Mouse (Mus musculus) lung, embryonic 16.5 days (tissue): ENCODE data around the gene Dok3. TPM values are rescaled to one million over a fixed set of nuclear protein-coding genes. Genes with fewer than 3 reads are reported as not detected.
A peak's percentile ranks its signal among the peaks of the same experiment; 100 is the strongest.

Experiments
- ATAC-seq: fragments of 200-750 bp; cut with Nextera tagmentation; 2 replicates; pipeline ENCODE4 v1.8.0; 2017; ENCODE audit warnings: low read depth, mild to moderate bottlenecking, moderate library complexity
- H3K27ac ChIP-seq: fragments of 300-500 bp; sonication (generic); 2 replicates; pipeline ENCODE4 v1.5.1; 2014; ENCODE audit warnings: mild to moderate bottlenecking, control low read depth, low read length
- H3K27me3 ChIP-seq: fragments of 300-500 bp; sonication (generic); 2 replicates; pipeline ENCODE4 v1.6.1; 2014; ENCODE audit warnings: low read depth, low read length, mixed read lengths; ENCODE audit not compliant: control insufficient read depth, insufficient read depth
- H3K36me3 ChIP-seq: fragments of 300-500 bp; sonication (generic); 2 replicates; pipeline ENCODE4 v1.6.1; 2014; ENCODE audit warnings: low read length; ENCODE audit not compliant: control insufficient read depth, insufficient read depth
- H3K4me1 ChIP-seq: fragments of 300-500 bp; sonication (generic); replicated peaks from 2 replicates; pipeline ENCODE4 v1.6.1; 2014; ENCODE audit warnings: low read length, mixed read lengths; ENCODE audit not compliant: control insufficient read depth, insufficient read depth
- H3K4me2 ChIP-seq: fragments of 300-500 bp; sonication (generic); 2 replicates; pipeline ENCODE4 v1.6.1; 2014; ENCODE audit warnings: low read depth, low read length, control low read depth
- H3K4me3 ChIP-seq: fragments of 300-500 bp; sonication (generic); 2 replicates; pipeline ENCODE4 v1.5.1; 2014; ENCODE audit warnings: mild to moderate bottlenecking, low read length, control low read depth
- H3K9ac ChIP-seq: fragments of 300-500 bp; sonication (generic); 2 replicates; pipeline ENCODE4 v1.6.1; 2014; ENCODE audit warnings: low read length, control low read depth
- H3K9me3 ChIP-seq: fragments of 300-500 bp; sonication (generic); 2 replicates; pipeline ENCODE4 v1.6.1; 2016; ENCODE audit warnings: low read length; ENCODE audit not compliant: control insufficient read depth
- WGBS: fragments of 180-500 bp; shearing (Covaris S2); extraction: QIAGEN DNeasy Blood & Tissue Kit; methylation state at CpG from one replicate; pipeline ENCODE4 v1.1.7; 2014; 5-methylcytosine and 5-hydroxymethylcytosine counted together
- polyA plus RNA-seq: library from polyadenylated mRNA; unstranded; fragments of >200 nt; fragmentation: Nextera tagmentation; extraction: Ambion mirVana; gene quantifications from 2 replicates; pipeline ENCODE4 v1.2.1, GENCODE M21; 2015

Dok3 gene
- polyA plus RNA-seq, 1 experiment from 2014 or later, result 3.8 TPM

DNA sequence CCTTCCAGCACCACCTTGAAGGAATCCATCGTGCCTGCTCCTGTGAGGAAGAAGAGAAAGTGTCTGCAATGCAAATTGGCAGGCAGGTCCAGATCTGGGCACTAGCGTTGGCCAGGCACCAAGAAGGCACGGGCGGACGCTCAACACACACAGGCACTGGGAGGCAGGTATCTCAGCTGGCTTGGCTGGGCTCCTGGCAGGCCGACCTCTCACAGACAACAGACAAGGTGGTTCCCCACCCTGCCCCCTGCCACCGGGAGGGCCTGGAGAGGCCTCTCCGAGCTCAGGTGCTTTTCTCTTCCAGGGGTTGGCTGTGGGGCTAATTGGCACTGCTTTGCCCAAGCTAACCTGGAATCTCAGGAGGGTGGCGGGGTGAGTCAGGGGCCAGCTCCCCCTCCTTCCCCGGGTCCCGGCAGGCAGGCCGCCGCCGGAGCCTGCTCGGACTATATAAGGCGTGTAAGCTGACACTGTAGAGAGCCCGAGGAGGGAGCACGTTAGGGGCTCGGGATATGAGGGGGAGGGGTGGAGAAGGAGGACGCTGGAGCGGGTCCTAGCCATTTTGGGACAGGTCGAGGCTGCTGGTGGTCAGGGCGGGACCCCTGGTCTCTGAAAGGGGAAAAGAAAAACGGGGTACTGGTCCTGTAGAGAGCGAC, 16.6 kb downstream of the Dok3 start:
- ATAC-seq, result peak; percentile 58
- Histone ChIP-seq H3K4me2 (peak overlapping the region; percentile 66), H3K4me3 (peak overlapping the region; percentile 63), H3K9me3 (no peaks in the 10 kb centered on the region), H3K27ac (peak overlapping the region; percentile 96), H3K4me1 (peaks cover 29% of the 10 kb centered on the region), H3K36me3 (peaks cover 11% of the 10 kb centered on the region), H3K9ac (peak overlapping the region; percentile 74), H3K27me3 (no peaks in the 10 kb centered on the region)
- WGBS, result under 1% methylated on average over 25 of the region's 25 CpGs

DNA sequence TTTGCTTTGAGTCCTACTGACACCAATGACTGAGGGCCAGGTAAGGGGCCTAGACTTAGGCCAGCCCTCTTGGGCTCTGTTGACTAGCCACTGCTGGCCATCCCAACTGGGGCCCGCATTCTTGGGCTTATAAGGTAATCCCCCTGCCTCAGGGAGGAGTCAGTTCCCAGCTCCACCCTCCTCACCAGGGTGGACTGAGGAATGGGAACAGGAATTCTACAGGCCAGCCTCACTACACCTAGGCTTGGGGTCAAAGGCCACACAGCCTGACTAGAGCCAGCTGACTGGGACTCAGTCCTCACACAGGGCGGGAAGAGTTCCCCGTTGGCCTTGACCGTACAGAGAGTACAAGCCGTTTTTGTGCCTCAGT, 17.6 kb downstream of the Dok3 start:
- Histone ChIP-seq H3K27me3 (no peaks in the 10 kb centered on the region), H3K9ac (peak overlapping the region; percentile 49), H3K27ac (peak overlapping the region; percentile 96), H3K4me3 (peak overlapping the region; percentile 63), H3K4me2 (peak overlapping the region; percentile 66), H3K36me3 (peaks cover 19% of the 10 kb centered on the region), H3K9me3 (no peaks in the 10 kb centered on the region), H3K4me1 (peaks cover 29% of the 10 kb centered on the region)
- WGBS, result 28% methylated on average over 5 of the region's 5 CpGs
- peak; percentile 4; the same call in 1 of the 2 replicates for ATAC-seq

DNA sequence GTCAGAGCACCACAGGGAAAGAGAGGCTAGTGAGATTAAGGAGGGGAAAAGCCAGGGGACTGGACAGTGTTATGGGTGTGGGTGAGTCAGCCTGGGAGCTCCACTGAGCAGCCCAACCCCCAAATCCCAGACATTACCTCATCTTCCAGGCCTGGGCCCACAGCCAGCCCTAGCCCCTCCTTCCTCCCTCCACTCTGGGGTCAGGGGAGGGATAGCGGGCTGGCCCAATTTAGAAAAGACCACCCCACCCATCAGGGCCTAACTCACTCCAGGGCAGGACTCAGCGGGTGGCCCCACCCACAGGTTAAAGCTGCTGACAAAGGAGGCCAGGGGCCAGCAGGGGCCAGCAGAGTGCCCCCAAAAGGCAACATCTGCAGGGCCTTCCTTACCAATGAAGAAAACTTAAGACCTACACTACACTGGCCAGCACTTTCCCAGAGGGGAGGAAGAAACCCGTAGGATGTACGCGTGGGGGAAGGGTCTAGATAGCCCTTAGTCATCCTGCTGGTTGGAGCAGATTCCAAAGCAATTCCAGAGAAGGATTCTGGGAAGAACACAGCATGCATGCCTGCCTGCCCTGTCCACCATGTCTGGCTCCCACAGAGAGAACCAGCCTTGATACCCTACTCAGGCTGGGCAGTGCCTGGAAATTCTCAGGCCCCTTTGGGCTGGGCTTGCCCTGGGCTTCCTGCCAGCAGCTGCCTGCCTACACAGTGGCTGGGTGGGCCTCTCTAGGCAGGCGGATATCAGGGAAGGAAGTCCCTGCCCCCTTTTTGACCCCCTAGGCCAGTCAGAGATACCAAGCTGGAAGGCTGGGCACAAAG, 18.2 kb downstream of the Dok3 start:
- H3K4me2 ChIP-seq, result peak overlapping the region; percentile 66
- under 1% methylated on average over 6 of the region's 6 CpGs for WGBS
- peak overlapping the region; percentile 96 for H3K27ac ChIP-seq
- H3K36me3 ChIP-seq, result peaks cover 19% of the 10 kb centered on the region
- peaks cover 29% of the 10 kb centered on the region for H3K4me1 ChIP-seq
- peak; percentile 81 for ATAC-seq
- no peaks in the 10 kb centered on the region for H3K27me3 ChIP-seq
- no peaks in the 10 kb centered on the region for H3K9me3 ChIP-seq
- H3K4me3 ChIP-seq, result peak overlapping the region; percentile 63
- H3K9ac ChIP-seq, result peak overlapping the region; percentile 49

DNA sequence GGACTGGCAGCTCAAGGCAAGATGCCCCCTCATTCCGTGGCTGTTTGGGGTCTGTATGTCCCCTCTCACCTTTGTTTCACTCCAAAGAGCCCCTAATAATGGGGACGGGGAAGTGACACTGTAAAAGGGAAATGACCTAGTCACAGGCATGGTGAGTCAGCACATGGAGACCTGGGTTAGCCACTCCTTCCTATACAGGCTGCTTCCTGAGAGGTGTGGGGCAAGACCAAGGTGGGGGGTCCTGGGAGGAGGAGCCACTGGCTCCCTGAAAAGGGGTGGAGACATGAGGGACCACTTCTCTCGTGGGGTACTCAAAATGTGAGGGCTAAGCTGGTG, 18.8 kb downstream of the Dok3 start:
- WGBS, result 27% methylated on average over 3 of the region's 3 CpGs
- Histone ChIP-seq H3K4me2 (peak overlapping the region; percentile 66), H3K36me3 (peaks cover 21% of the 10 kb centered on the region), H3K9ac (0 out of 2 replicates have a peak overlapping the region, but pooled peaks have one; percentile 32), H3K4me3 (peak overlapping the region; percentile 4; the same call in 1 of the 2 replicates), H3K9me3 (no peaks in the 10 kb centered on the region), H3K4me1 (peaks cover 29% of the 10 kb centered on the region), H3K27me3 (no peaks in the 10 kb centered on the region), H3K27ac (peak overlapping the region; percentile 96; the same call in 1 of the 2 replicates)
- ATAC-seq, result peak; percentile 2

DNA sequence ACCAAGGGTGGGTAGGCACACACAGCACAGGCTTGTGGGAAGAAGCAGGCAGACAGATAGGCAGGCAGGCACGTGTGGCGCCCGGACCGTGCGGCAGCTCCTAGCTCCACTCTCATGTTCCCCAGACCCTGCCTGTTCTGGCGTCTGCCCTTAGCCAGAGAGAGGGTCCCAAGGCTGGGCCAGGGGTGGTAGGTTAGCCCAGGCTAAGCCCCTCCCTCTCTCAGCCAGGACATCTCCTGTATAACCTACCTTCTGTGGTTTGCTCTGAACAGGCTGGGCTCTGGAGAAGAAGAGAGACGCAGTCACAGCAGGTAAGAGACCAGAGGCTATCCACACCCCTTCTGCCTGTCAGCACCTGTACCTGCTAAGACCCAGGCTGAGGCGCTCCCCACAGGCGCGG, 20.6 kb downstream of the Dok3 start:
- Histone ChIP-seq H3K27me3 (no peaks in the 10 kb centered on the region), H3K9ac (no peak overlapping the region), H3K4me1 (peaks cover 29% of the 10 kb centered on the region), H3K9me3 (no peaks in the 10 kb centered on the region), H3K4me2 (no peak overlapping the region), H3K4me3 (no peak overlapping the region), H3K27ac (no peak overlapping the region), H3K36me3 (peaks cover 23% of the 10 kb centered on the region)
- 94% methylated on average over 10 of the region's 10 CpGs for WGBS
- ATAC-seq, result no peak

DNA sequence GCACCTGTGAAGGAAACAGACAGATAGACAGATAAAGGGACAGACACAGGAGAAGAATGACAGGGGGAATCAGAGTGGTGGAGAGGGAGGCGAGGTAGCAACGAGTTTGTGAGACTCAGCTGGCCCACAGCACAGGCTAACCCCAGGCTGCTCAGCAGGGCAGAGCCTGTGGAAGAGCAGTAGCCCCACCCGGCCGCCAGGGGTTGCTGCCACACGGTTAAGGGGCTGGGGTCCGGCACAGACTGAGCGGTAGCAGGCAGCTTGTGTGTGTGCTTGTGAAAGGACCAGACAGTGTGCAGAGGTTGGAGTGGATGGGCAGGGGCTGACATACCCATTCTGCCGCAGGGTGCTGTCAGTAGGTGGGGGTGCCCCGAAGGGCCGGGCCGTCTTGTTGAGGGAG, 21.2 kb downstream of the Dok3 start:
- 62% methylated on average over 11 of the region's 11 CpGs for WGBS
- Histone ChIP-seq H3K4me1 (peaks cover 29% of the 10 kb centered on the region), H3K27ac (no peak overlapping the region), H3K4me2 (no peak overlapping the region), H3K9me3 (no peaks in the 10 kb centered on the region), H3K36me3 (peaks cover 23% of the 10 kb centered on the region), H3K4me3 (no peak overlapping the region), H3K9ac (no peak overlapping the region), H3K27me3 (no peaks in the 10 kb centered on the region)
- no peak for ATAC-seq

DNA sequence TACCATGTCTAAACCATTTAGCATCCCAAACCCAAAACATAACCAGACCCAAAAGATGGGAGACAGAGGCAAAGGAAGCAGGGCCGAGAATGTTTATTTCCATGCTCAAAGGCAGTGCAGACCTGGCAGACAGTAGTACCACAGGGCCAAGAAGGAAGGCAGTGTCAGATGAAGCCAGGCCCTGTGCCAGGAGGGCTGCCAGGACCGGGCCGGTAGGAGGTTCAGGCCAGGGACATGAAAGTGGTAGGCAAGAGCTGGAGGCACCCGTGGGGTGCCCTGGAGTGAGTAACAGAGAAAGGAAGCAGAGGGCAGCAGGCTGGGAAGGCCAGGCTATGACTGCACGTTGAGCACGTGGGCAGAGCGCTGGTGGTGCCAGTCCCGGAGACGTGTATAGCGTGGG, 22.4 kb downstream of the Dok3 start:
- Histone ChIP-seq H3K9me3 (no peaks in the 10 kb centered on the region), H3K27ac (no peak overlapping the region), H3K4me1 (peaks cover 20% of the 10 kb centered on the region), H3K27me3 (no peaks in the 10 kb centered on the region), H3K4me2 (no peak overlapping the region), H3K4me3 (no peak overlapping the region), H3K9ac (no peak overlapping the region), H3K36me3 (peaks cover 29% of the 10 kb centered on the region)
- WGBS, result 88% methylated on average over 10 of the region's 10 CpGs
- no peak for ATAC-seq

DNA sequence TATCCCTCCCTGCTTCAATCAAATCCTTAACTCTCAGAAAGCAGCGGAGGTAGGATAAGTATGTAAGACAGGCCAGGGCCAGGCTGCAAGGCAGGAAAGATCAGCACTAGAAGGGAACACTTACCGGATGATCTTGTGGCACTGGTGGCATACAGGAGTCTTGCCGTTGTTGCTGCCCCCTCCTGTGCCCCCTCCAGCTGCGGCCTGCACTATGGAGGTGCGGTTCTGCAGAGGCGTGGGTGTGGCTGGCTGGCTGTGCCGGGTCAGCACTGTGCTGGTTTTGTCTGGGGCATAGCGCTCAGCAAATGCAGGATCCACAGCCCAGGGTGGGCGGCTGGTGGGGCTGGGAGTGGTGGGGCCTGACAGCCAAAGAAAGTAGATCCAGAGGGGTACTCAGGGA, 23.3 kb downstream of the Dok3 start:
- no peak overlapping the region for H3K9ac ChIP-seq
- no peaks in the 10 kb centered on the region for H3K27me3 ChIP-seq
- 90% methylated on average over 9 of the region's 9 CpGs for WGBS
- no peak overlapping the region for H3K4me3 ChIP-seq
- H3K27ac ChIP-seq, result no peak overlapping the region
- H3K9me3 ChIP-seq, result no peaks in the 10 kb centered on the region
- H3K4me1 ChIP-seq, result peaks cover 11% of the 10 kb centered on the region
- no peak for ATAC-seq
- H3K36me3 ChIP-seq, result peaks cover 29% of the 10 kb centered on the region
- H3K4me2 ChIP-seq, result no peak overlapping the region

DNA sequence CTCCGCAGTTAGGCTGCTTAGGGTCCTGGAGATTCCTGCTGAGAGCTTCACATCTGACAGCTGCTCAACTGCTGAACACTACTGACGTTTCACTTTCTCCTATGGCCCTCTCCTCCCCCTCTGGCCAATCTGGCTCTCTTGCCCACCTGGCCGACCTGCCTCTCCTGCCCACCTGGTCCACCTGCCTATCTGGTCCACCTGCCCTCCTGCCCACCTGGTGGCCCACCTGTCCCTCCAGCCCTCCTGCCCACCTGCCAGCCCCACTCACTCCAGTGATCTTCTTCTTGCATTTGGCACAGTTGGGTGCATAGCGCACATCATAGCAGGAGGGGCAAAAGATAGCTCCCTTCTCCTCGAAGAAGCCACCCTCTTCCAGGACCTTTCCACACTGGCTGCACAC, 24.7 kb downstream of the Dok3 start:
- H3K9ac ChIP-seq, result no peak overlapping the region
- 85% methylated on average over 5 of the region's 5 CpGs for WGBS
- no peak overlapping the region for H3K4me2 ChIP-seq
- H3K4me1 ChIP-seq, result no peaks in the 10 kb centered on the region
- H3K9me3 ChIP-seq, result no peaks in the 10 kb centered on the region
- peaks cover 31% of the 10 kb centered on the region for H3K36me3 ChIP-seq
- H3K4me3 ChIP-seq, result no peak overlapping the region
- ATAC-seq, result no peak
- H3K27ac ChIP-seq, result no peak overlapping the region
- H3K27me3 ChIP-seq, result no peaks in the 10 kb centered on the region
